9 mouse cellular contexts compared by ENCODE assay signal in genomic region chr12:100268011-100268410, GRCm38 (mm10).
DNase-seq lines count a peak whose midpoint lies in the region; ATAC-seq and TF ChIP-seq lines count a peak whose summit lies in the region.
"Had no signal": no experiment of that assay in that cellular context is flagged by ENCODE, and none has a peak within 500 bp of the region (broad histone marks: within the 10 kb centered on the region; RNA-seq: fewer than 3 reads in every experiment).

No protein-coding gene starts in this region.

- H3K9ac ChIP-seq in intestine, embryonic 14.5 days (ENCODE audit: low read length): no peak overlapping the region
- H3K9ac ChIP-seq in intestine, postnatal 0 days (ENCODE audit: low read depth, low read length): no peak overlapping the region
- H3K9ac ChIP-seq: embryonic facial prominence, embryonic 12.5 days had no signal

- TF ChIP-seq CTCF in intestine, postnatal 0 days (IDR thresholded peaks at IDR 0.05; ENCODE audit: low read depth): no peak

- H3K27me3 ChIP-seq in intestine, embryonic 14.5 days (replicated peaks; ENCODE audit: control insufficient read depth, insufficient read depth, low read length): no peaks in the 10 kb centered on the region
- H3K27me3 ChIP-seq in intestine, postnatal 0 days (replicated peaks; ENCODE audit: control insufficient read depth, insufficient read depth, low read length): no peaks in the 10 kb centered on the region
- H3K27me3 ChIP-seq: embryonic facial prominence, embryonic 12.5 days had no signal

- no peak overlapping the region for H3K27ac ChIP-seq in intestine, embryonic 14.5 days (ENCODE audit: low read depth)
- no peak overlapping the region for H3K27ac ChIP-seq in intestine, postnatal 0 days (ENCODE audit: low read depth, low read length)
- H3K27ac ChIP-seq: embryonic facial prominence, embryonic 12.5 days had no signal

- no peaks in the 10 kb centered on the region for H3K9me3 ChIP-seq in intestine, embryonic 14.5 days (ENCODE audit: control insufficient read depth, low read length)
- H3K9me3 ChIP-seq in intestine, postnatal 0 days (ENCODE audit: control insufficient read depth): no peaks in the 10 kb centered on the region
- H3K9me3 ChIP-seq: embryonic facial prominence, embryonic 12.5 days had no signal

- no peak; the same call in 1 of the 2 replicates for ATAC-seq in intestine, embryonic 14.5 days (replicated peaks; ENCODE audit: low FRiP score, low TSS enrichment, low read depth)
- no peak for ATAC-seq in intestine, postnatal 0 days
- ATAC-seq in megakaryocyte progenitor cell, adult 5-6 weeks (replicated peaks; ENCODE audit: poor library complexity): peak; percentile 95
- no peak for ATAC-seq in inflammation-experienced regulatory T-cells, adult 6 months

- 6% methylated on average over 6 of the region's 6 CpGs for WGBS in intestine, embryonic 14.5 days
- WGBS in intestine, postnatal 0 days: 15% methylated on average over 6 of the region's 6 CpGs

- H3K36me3 ChIP-seq in intestine, embryonic 14.5 days (ENCODE audit: control insufficient read depth, insufficient read depth, low read length): no peaks in the 10 kb centered on the region
- H3K36me3 ChIP-seq in intestine, postnatal 0 days (ENCODE audit: control insufficient read depth, insufficient read depth): no peaks in the 10 kb centered on the region
- H3K36me3 ChIP-seq: embryonic facial prominence, embryonic 12.5 days had no signal

- DNase-seq in intestine, embryonic 14.5 days (ENCODE audit: low spot score): peak; percentile 90
- peak; percentile 36 for DNase-seq in CD4-positive helper T cell, adult 2 months (ENCODE audit: low read depth, low spot score)
- DNase-seq in ZHBTc4 (ENCODE audit: low read depth, low spot score): peak; percentile 81
- peak; percentile 23 for DNase-seq in gastrocnemius, postnatal 25 days
- DNase-seq in urinary bladder, adult 2 months (ENCODE audit: low spot score): no peak

- H3K4me3 ChIP-seq in intestine, embryonic 14.5 days (ENCODE audit: low read depth, low read length): no peak overlapping the region
- no peak overlapping the region for H3K4me3 ChIP-seq in intestine, postnatal 0 days (ENCODE audit: low read depth, low read length)
- H3K4me3 ChIP-seq: embryonic facial prominence, embryonic 12.5 days had no signal

- no peaks in the 10 kb centered on the region for H3K4me1 ChIP-seq in intestine, embryonic 14.5 days (replicated peaks; ENCODE audit: control insufficient read depth, insufficient read depth, low read length)
- 0 out of 2 replicates have a peak, but pooled peaks cover 3% of the 10 kb centered on the region for H3K4me1 ChIP-seq in intestine, postnatal 0 days (replicated peaks; ENCODE audit: control insufficient read depth, insufficient read depth, low read length)
- H3K4me1 ChIP-seq: embryonic facial prominence, embryonic 12.5 days had no signal

- H3K4me2 ChIP-seq in intestine, embryonic 14.5 days (ENCODE audit: low read length): no peak overlapping the region
- H3K4me2 ChIP-seq in intestine, postnatal 0 days (replicated peaks; ENCODE audit: low read depth): no peak overlapping the region
- H3K4me2 ChIP-seq: embryonic facial prominence, embryonic 12.5 days had no signal
